Mouse (Mus musculus): ENCODE measurements around the gene Pdpn.
"Not testable (repeated sequence)": the region's sequence is repeated elsewhere in the genome, so short reads cannot be mapped to it uniquely, and the experiment has no call there.

Gene Pdpn

GRCm38 (mm10) chr4:143299325-143300070 lies at the start of gene Pdpn:
Gene Pdpn, minus strand, starts transcription at chr4:143299564.
- peak; percentile 61 for DNase-seq (ENCODE audit: low read depth)

DNA sequence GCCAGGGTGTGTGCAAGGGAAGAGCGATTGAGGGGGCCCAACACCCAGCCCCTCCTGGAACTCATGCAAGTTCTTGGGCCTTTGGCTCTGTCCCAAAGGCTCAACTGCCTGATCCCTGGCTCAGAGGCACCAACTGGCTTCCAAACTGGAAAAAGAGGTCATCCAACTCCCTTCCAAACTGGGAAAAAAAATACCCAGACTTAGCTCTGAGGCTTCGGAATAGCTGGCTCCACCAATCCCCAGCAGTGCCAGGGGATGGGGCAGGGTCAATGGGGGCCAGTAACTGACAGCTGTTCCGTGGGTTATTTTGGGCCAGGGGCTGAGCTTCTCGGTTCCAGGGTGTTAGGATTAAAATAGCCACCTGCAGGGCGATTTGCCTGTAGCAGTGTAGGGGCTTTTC lies 49.3 kb upstream of the Pdpn start:
- DNase-seq (ENCODE audit: low read depth): no peak

GRCm38 (mm10) chr4:143345491-143345890 lies 46.1 kb upstream of the Pdpn start:
- not testable (repeated sequence) for DNase-seq (ENCODE audit: low read depth)

DNA sequence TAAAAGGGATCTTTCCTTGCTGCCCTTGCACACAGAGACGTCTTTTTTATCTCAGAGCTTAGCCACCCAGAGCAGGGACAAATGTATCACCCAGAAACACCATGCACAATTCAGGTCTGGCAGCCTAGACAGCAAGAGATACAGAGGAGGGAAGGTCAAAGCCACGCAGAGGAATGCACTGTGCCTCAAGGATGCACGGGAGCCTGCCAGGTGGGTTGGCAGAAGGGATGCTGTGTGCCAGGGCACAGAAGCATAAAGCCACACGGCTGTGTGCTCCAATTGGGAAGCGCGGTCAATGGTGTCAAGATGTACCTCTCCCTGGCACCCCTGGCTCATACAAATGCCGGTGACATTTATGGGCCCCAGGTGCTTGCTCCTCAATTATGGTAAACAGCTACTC lies 42.1 kb upstream of the Pdpn start:
- no peak for DNase-seq (ENCODE audit: low read depth)

- DNase-seq (ENCODE audit: low read depth): no peak
Observed at GRCm38 (mm10) chr4:143339808-143340207, 40.4 kb upstream of the Pdpn start.

DNA sequence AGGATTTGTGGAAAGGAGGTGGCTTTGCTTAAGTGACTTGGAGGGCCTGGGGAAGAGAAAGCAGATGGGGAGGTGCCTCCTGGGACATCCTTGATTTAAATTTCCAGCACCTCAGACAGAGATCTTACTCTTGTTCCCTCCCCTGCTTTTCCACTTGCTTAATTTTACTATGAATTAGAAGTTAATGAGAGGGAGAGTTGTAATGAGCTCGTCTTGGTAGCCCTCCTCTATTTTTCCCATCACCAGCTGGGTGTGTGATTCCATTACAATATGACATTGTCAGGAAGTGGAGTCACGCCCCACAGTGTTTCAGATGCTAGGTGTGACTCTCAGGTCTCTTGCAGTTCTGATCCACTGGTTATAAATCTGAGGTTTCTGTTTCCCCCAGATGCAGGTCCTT lies 36.7 kb upstream of the Pdpn start:
- no peak for DNase-seq (ENCODE audit: low read depth)

GRCm38 (mm10) chr4:143334995-143335394 lies 35.6 kb upstream of the Pdpn start:
- DNase-seq (ENCODE audit: low read depth): no peak

DNA sequence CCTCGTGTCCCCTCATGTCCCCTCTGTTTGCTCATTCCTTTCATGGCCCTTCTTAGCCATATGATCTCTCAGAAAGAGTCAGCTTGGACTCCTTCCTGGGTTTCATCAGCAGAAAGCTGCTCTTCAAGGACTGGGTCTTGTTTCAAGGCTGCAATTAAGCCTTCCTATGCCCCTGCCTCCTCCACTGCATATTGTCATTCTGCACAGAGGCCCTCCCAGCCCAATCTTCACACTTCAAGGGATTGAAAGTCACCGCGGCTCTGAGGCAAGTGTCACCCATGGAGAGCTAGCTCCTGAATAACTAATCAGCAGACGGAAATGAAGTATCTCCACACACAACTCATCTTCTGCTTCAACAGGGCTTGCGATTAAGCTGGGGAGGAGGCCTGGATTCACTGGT lies 34.8 kb upstream of the Pdpn start:
- no peak for DNase-seq (ENCODE audit: low read depth)

DNA sequence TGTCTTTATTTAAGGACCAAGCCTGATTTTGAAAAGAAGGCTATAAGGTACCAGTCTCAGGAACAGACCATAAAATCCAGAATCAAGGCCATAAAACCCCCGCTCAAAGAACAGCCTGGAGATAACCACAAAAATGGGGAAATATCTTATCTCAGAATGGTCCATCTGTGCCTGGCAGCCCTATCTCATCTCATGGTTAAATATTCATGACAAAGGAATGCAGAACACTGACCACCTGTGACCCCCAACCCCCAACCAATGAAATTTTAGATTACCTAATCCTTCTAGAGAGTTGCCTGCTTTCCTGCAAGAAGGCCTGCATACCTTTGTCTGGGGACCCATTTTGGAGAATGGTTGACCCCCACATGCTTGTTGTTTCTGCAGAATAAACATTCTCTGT lies 32.4 kb upstream of the Pdpn start:
- no peak for DNase-seq (ENCODE audit: low read depth)

GRCm38 (mm10) chr4:143330566-143330965 lies 31.2 kb upstream of the Pdpn start:
- DNase-seq (ENCODE audit: low read depth): peak; percentile 52

- DNase-seq (ENCODE audit: low read depth): peak; percentile 17
Observed at GRCm38 (mm10) chr4:143325625-143325941, 26.2 kb upstream of the Pdpn start.

- no peak for DNase-seq (ENCODE audit: low read depth)
Observed at GRCm38 (mm10) chr4:143324925-143325624, 25.7 kb upstream of the Pdpn start.

- no peak for DNase-seq (ENCODE audit: low read depth)
Observed at GRCm38 (mm10) chr4:143324176-143324924, 25.0 kb upstream of the Pdpn start.

- no peak for DNase-seq (ENCODE audit: low read depth)
Observed at GRCm38 (mm10) chr4:143313299-143313698, 13.9 kb upstream of the Pdpn start.

DNA sequence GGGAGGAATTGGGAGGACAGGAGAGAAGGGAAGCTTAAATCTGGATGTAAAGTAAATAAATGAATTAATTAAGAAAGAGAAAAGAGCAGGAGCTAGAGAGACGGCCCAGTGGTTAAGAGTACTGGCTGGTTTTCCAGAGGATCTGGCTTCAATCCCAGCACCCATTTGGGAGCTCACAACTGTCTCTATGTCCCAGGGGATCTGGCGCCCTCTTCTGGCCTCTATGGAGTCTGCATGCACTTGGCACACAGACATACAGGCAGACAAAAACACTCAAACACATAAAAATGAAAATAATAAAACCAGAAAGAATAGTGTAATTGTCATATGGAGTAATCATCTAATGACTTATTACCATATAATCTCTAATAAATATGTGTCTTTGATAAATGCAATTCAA lies 12.0 kb upstream of the Pdpn start:
- DNase-seq (ENCODE audit: low read depth): no peak

DNA sequence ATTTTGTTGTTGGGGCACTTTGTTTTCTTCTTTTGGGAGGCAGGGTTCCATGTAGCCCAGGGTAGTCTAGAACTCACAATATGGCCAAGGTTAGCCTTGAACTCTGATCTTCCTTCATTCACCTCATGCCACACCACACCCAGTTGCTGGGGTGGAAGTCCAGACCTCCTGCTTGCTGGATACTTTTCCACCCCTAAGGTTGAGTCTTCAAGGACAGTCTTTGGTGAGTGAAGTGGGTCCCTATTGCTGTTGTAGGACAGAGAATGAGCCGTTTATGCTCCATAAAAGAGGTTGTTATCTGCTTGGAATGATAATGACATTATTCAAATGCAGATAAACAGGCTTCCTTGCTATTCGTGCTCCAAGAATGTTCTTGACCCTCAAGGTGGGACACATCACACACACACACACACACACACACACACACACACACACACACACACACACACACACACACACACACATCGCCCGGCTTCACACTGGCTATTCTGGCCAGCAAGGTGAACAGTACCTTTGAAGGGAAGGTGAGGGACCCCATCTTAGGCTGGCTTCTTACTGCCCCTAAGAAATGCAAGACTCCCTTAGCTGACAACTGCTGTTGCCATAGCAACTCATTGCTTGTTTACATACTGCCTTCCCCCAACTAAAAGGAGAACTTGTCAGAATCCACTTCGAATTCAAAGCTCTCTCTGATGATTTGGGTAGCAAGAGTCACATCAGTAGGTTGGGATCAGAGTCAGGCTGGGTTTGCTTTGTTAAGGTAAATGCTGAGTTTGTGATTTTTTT lies 6.8 kb upstream of the Pdpn start:
- no peak for DNase-seq (ENCODE audit: low read depth)

- DNase-seq (ENCODE audit: low read depth): no peak
Observed at GRCm38 (mm10) chr4:143305031-143305430, 5.7 kb upstream of the Pdpn start.

- no peak for DNase-seq (ENCODE audit: low read depth)
Observed at GRCm38 (mm10) chr4:143302279-143302890, 3.0 kb upstream of the Pdpn start.

DNA sequence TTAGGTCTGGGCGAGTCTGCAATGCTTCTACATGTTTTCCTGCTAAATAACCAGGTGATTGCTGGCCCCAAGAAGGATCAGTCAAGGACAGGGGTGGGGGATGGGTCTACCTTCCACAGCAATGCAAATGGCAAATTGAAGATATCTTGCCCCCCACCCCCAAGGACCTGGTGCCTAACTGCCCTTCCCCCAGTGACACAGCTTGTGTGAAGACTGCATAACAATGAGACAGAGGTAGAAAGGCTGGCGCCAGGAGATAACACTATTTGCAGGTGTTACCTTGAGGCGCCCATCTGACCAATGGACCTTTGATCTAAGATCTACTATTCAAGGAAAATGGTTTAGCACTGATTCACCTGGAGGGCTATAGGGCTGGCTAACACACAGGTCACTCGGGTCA lies 2.5 kb upstream of the Pdpn start:
- no peak for DNase-seq (ENCODE audit: low read depth)

DNA sequence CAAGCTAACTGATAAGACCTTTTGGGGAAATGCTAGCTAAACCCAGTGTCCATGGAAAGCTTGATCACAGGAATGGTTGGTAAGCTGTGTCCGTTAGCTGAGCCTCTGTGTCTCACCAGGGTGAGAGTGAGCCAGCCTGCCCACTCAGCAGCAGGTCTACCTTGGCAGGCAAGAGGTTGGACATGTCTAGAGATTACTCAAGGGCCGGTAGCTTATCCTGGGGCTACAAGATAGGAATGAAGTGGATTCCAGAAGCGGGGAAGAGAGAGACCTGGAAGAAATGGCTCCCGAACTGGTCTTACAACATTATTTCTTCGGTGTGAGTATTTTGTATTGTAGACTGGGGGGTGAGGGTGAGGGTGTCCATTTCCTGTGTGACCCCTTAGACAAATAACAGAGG lies 1.7 kb upstream of the Pdpn start:
- DNase-seq (ENCODE audit: low read depth): no peak

- DNase-seq (ENCODE audit: low read depth): no peak
Observed at GRCm38 (mm10) chr4:143300113-143300688, 837 bp upstream of the Pdpn start.

Measured in fibroblast of lung, adult 2 months (primary cell).